Mouse (Mus musculus): ENCODE data around the gene Lgi4.

DNA sequence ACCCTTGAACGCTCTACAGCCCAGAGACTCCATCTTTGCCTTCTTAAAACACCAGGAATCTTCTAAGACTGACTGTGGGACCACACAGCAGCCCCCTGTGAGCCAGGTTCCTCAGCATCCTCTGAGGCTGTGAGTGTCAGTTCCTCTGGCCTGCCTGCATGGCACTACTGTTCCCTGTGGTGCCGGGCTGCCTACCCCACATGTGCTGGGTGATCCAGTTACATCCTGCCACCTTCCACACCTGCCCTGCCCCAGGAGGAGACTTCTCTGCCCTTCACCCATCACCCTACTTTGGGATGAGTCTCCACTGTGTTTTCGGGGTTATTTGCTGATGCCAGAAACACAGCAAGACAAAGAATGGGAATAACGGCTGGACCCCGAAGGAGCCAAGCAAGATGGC lies 60.4 kb downstream of the Lgi4 start:
- TF ChIP-seq CTCF (IDR thresholded peaks at IDR 0.05; ENCODE audit: low read depth) (no peak), EP300 (IDR thresholded peaks at IDR 0.05; ENCODE audit: low read depth) (no peak)

Data from liver, postnatal 0 days (tissue).